Mouse (Mus musculus) layer of hippocampus, adult 9-11 months (tissue): ENCODE measurements around the gene Sept9.
A peak's percentile ranks its signal among the peaks of the same experiment; 100 is the strongest.

ENCODE experiments used
- DNase-seq: peaks from one replicate; pipeline ENCODE4 v3.0.0; 2022

The Sept9 gene

DNA sequence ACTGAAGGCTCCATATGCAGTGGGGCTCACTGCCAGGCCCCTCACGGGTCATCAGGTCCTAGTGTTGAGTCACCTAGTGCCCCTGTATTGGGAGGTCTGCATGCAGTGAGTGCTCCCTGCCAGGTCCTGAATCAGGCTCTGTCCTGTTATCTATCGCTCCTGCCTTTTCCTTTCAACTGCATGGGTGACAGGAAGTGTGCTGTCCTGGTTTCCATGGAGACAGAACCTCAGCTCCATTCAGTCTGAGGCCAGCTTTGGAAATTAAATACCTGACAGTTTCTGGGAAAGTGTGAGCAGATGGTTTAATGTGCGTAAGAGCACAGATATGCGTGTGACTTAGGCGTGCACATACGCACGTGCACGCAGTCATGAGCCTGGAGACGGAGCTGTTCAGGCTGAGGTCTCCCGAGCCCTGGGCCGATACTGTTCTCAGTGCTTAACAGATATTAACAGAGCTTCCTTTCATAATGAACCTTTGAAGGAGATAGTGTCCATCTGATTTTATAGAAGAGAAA lies 49.3 kb downstream of the Sept9 start:
- peak; percentile 50 for DNase-seq

- no peak for DNase-seq
Observed at GRCm38 (mm10) chr11:117249282-117249984, 50.0 kb downstream of the Sept9 start.

DNA sequence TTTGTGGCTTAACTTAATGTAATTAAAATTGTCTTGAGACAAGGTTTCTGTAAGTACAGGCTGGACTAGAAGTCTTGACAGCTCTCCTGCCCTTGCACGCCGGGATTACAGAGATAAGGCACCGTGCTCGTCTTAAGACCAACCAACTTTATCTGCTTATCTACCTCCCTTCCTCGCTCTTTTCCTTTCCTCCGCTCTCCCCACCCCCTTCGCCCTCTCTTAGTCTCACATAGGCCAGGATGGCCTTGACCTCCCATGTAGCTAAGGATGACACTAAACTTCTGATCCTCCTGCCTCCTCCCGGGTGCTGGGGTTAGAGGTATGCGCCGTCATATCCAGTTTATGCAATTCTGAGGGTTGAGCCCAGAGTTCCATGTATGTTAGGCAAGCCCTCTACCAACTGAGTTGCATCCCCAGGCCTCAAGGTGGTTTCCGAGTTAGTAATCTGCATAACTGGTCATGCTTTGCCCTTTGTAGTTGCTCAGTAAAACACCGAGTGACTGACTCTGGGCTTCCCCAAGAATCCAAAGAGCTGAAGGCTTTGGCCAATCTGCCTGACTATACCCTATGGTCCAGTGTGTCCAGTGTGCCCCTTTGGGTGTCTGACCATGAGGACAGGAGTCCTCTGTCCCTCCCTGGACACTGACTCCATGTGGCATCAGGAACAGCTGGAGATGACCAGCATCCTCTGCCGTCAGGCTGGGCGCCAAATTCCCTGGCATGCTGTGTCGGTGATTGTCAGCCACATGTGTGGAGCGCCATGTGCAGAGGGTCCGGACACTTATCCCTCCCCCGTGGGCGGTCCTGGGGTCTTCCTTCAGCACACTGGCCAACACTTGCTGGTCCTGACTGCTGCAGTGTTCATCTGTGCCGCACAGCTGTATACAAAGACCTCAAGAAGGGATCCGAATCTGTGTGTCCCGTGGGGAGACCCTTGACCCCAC lies 50.8 kb downstream of the Sept9 start:
- DNase-seq, result no peak

DNA sequence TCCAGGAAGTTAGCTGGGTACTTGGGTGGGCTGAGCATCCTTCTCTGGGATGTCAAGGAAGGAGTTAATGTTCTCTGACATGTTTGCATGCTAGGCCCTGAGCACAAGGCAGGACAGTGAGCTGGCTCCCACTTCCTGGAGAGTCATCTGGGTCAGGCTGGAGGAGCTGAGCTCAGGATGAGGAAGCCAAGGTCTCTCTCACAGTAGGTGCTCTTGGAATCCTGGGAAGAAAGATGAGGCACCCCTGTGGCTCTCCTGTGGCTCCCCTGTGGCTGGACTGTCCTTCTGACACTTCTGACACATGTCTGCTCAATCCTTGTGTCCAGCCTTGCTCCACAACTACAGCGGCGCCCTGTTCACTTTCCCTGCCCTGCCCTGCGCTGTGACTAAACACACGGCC lies 52.3 kb downstream of the Sept9 start:
- DNase-seq, result no peak

DNA sequence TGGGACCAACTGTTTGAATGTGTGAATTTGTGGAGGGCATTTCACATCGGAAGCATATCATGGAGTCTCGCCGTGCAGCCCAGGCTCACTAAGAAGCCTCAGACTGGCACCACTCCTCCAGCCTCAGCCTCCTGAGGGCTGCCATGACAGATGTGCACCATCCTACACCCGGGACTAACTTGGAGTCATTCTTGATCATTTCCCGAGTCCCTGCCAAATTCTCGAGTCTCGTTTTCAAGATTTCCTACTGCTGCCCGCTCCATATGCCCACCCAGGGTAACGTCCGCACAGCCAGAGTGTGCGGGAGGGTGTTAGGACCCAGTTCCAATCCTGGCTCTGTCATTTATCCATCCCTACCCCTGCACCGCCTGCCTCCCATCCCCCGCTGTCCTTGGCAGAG lies 53.4 kb downstream of the Sept9 start:
- DNase-seq, result no peak

- no peak for DNase-seq
Observed at GRCm38 (mm10) chr11:117254161-117255107, 55.0 kb downstream of the Sept9 start.

- DNase-seq, result no peak
Observed at GRCm38 (mm10) chr11:117255108-117255489, 55.6 kb downstream of the Sept9 start.

GRCm38 (mm10) chr11:117256088-117256487 lies 56.6 kb downstream of the Sept9 start:
- peak; percentile 75 for DNase-seq

DNA sequence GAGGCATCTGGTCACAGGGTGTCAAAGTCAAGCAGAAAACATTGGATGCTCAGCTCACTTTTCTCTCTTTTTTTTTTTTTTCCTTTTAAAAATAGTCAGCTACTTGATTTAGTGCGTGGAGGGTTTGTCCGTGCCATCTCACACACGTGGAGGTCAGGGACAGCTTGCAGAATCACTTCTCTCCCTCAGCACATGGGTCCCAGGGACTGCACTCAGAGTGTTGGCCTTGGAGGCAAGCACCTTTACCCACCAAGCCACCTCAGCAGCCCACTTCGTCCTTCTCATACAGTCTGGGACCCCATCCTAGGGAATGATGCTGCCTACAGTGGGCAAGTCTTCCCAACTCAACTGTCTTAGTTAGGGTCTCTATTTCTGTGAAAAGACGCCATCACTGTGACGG lies 57.4 kb downstream of the Sept9 start:
- no peak for DNase-seq

DNA sequence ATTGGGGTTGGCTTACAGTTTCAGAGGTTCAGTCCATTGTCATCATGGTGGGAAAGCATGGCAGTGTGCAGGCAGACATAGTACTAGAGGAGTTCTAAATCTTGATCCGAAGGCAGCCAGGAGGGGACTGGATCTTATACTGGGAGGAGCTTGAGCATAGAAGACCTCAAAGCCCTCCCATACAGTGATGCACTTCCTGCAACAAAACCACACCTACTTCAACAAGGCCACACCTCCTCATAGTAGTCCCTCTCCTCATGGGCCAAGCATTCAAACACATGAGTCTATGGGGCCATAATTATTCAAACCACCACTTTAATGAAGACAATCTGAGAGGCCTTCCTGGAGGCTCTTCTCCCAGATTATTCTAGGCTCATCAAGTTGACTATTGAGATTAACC lies 57.8 kb downstream of the Sept9 start:
- DNase-seq, result no peak

GRCm38 (mm10) chr11:117257842-117258241 lies 58.4 kb downstream of the Sept9 start:
- no peak for DNase-seq

DNA sequence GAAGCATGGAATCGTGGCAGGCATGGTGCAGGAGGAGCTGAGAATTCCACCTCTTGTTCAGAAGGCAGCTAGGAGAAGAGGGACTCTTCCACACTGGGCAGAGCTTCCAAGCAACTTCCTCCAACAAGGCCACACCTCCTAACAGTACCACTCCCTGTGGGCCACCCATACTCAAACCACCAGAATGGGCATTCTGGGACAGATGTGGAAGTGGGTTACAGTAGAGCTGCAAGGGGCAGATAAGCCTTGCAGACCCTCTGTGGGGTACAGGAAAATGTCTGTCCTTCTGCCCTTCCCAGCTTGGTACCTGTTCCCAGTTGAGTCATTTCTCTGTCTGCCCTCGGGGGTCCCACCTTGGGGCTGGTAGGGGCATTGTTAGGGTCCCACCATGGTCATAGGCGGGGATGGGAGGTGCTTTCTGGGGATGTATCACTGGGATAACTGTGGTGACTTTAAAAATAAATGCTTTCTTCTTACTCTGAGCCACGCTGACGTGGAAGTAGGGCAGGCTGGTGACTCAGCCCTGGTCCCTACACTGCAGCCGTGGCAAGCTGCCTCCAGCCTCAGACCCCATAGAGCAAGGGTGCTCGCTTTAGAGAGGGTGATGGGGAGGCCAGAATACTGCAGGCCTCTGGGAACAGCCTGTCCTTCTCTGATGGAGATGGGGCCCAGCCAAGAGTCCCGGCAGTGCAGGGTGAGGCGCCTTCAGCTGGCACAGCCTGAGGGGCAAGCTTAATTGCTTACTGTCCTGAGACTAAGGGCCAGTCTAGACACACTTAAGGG lies 59.9 kb downstream of the Sept9 start:
- no peak for DNase-seq

- DNase-seq, result no peak
Observed at GRCm38 (mm10) chr11:117260631-117261030, 61.2 kb downstream of the Sept9 start.

DNA sequence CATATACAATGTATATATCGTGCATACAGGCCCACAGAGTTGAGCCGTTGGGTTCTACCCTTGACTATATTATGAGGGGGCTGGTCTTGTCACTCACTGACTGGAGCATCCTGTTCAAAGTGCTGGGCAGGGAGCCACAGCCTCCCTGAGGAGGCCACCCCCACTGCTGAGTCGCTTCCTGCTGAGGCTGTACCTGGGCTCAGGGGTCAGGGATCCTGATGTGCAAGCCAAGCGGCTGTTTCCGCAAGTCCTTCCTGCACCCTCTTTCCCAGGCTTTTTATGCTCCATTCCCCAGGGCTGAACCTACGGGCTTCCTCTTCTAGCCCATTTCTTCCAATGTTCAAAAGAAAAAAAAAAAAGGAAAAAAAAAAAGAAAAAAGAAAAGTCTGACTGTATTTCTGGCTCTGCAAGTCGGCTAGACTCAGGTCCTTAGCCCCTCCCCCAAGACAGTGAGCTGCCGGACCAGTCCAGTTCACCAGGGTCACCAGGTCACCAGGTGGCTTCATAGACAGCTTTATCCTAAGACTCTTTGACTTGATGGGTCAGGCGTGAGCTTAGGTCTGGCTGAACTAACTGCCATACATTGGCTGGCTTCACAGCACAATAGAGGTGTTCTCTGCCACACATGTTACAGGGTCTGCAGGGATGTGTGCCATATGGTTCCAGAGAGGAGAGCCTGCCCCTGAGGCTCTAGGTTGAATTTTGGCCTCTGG lies 63.8 kb downstream of the Sept9 start:
- no peak for DNase-seq

- DNase-seq, result no peak
Observed at GRCm38 (mm10) chr11:117264162-117265021, 64.9 kb downstream of the Sept9 start.

DNA sequence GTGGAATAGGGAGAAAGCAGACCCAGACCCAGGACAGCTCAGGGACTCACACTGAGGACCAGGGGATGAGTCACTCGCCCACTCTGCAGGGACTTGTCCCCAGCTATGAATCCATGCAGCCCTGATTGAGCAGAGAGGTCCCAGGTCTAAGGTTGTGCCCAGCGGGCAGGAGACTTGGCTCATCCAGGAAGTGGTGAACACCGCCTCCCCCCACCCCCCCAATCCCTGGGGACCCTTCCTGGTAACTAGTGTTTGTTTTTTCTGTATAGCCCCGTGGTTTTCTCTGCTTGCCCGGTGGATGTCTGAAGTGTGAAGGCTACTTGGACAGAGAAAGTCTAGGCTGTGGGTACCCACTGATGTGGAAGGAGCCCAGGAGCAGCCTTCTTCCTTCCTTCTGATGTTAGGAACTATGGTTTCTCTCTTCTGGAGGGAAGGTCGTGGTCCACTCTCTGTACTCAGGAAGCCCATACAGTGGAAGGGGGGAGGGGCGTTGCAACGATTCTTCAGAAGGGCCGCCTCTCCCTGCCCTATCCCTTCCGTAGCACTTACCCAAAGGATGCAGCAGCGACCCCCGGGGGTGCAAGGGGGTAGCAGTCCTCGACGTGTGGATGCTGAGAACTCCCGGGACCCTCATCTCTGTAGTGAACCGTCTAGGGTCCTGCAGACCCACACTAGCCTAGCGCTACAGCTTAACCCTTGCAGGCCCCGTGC lies 66.0 kb downstream of the Sept9 start:
- DNase-seq, result no peak

DNA sequence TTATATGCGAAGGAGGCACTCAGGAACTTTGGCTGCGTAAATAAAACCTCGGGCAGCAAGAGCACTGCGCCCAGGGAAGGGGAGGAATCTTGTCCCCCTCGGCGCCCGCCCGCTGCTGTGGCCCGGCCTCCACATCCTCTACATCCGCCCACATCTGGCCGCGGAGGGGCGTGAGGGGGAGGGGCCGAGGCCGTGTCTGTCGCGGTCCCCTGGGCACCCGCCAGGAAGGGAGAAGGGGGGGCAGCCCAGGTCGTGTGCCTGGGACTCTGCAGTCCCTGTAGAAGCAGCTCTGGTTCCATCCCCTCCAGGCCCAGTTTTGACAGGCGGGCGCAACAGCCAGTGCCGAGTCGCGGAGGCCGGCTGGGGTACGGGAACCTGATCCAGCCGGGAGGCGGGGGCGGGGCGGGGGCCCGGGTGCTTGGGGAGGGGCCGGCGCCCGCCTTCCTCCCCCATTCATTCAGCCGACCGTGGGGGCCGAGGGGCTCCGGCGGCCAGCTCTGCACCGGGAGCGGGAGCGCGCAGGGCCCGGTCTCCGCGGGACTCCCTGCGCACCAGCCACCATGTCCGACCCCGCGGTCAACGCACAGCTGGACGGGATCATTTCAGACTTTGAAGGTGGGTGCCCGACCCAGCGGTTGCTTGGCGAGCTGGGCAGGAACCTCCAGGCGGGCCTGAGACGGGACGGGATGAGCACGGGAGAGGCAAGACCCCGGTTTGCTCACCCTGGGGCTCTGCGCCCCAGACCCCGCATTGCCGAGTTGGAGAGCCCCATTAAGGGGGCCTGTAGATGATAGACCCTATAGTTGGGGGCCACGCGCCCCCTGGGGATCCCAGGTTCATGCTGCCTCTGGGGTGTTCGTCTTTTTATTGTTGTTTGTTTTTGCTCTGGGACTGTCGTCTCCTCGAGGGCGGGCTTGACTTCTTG lies 66.8 kb downstream of the Sept9 start:
- DNase-seq, result peak; percentile 51
